Mouse (Mus musculus) intestine, postnatal 0 days (tissue): Measurements from ENCODE around the gene Nr1i3. TPM values are rescaled to one million over a fixed set of nuclear protein-coding genes. Genes with fewer than 3 reads are reported as not detected.

ENCODE experiments used
- ATAC-seq: fragments of 200-750 bp; cut with Nextera tagmentation; 2 replicates; pipeline ENCODE4 v1.8.0; 2017; ENCODE audit warnings: mild to moderate bottlenecking, moderate TSS enrichment, moderate library complexity
- H3K27ac ChIP-seq: fragments of 300-500 bp; sonication (generic); 2 replicates; pipeline ENCODE4 v1.5.1; 2014; ENCODE audit warnings: mild to moderate bottlenecking, low read depth, low read length, moderate library complexity
- H3K27me3 ChIP-seq: fragments of 300-500 bp; sonication (generic); replicated peaks from 2 replicates; pipeline ENCODE4 v1.6.1; 2014; ENCODE audit warnings: low read length, mixed read lengths; ENCODE audit not compliant: control insufficient read depth, insufficient read depth
- H3K36me3 ChIP-seq: fragments of 300-500 bp; sonication (generic); 2 replicates; pipeline ENCODE4 v1.6.1; 2014; ENCODE audit warnings: mild to moderate bottlenecking, moderate library complexity; ENCODE audit not compliant: control insufficient read depth, insufficient read depth
- H3K4me1 ChIP-seq: fragments of 300-500 bp; sonication (generic); replicated peaks from 2 replicates; pipeline ENCODE4 v1.6.1; 2014; ENCODE audit warnings: antibody characterized with exemption, low read length, mixed read lengths; ENCODE audit not compliant: control insufficient read depth, insufficient read depth
- H3K4me2 ChIP-seq: fragments of 300-500 bp; sonication (generic); replicated peaks from 2 replicates; pipeline ENCODE4 v1.6.1; 2014; ENCODE audit warnings: low read depth, mild to moderate bottlenecking, moderate library complexity
- H3K4me3 ChIP-seq: fragments of 300-500 bp; sonication (generic); 2 replicates; pipeline ENCODE4 v1.5.1; 2014; ENCODE audit warnings: low read depth, low read length
- H3K9ac ChIP-seq: fragments of 300-500 bp; sonication (generic); 2 replicates; pipeline ENCODE4 v1.6.1; 2014; ENCODE audit warnings: mild to moderate bottlenecking, low read depth, low read length
- H3K9me3 ChIP-seq: fragments of 300-500 bp; sonication (generic); 2 replicates; pipeline ENCODE4 v1.6.1; 2016; ENCODE audit warnings: mixed run types; ENCODE audit not compliant: control insufficient read depth
- CTCF ChIP-seq: sonication (generic); IDR thresholded peaks from 2 replicates; pipeline ENCODE4 v1.5.1; 2016; ENCODE audit warnings: low read depth, mild to moderate bottlenecking, control low read depth, antibody characterized with exemption, moderate library complexity
- WGBS: fragments of 180-500 bp; shearing (Covaris S2); extraction: QIAGEN DNeasy Blood & Tissue Kit; methylation state at CpG from one replicate; pipeline ENCODE4 v1.1.7; 2014; 5-methylcytosine and 5-hydroxymethylcytosine counted together
- polyA plus RNA-seq: library from polyadenylated mRNA; unstranded; fragments of >200 nt; fragmentation: Nextera tagmentation; extraction: Ambion mirVana; gene quantifications from 2 replicates; pipeline ENCODE4 v1.2.1, GENCODE M21; 2015

Nr1i3 gene
- polyA plus RNA-seq, 1 experiment from 2014 or later: 30.9 TPM

DNA sequence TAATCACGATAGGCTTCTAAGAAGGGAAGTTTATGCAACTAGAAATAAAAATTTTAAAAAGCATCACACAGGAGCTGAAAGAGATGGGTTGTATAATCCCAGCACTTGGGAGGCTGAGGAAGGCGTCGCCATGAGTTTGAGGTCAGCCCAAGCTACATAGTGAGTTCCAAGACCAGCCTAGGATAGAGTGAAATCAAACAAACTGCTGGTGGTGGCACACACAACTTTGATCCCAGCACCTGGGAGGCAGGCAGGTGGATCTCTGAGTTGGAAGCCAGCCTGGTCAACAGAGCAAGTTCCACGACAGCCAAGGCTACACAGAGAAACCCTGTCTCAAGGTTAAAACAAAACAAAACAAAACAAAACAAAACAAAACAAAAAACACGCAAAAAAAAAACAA, 18.6 kb downstream of the Nr1i3 start:
- H3K27me3 ChIP-seq: no peaks in the 10 kb centered on the region
- H3K4me1 ChIP-seq: no peaks in the 10 kb centered on the region
- H3K4me2 ChIP-seq: no peak overlapping the region
- no peak overlapping the region for H3K9ac ChIP-seq
- no peak overlapping the region for H3K4me3 ChIP-seq
- WGBS: 77% methylated on average over 5 of the region's 5 CpGs
- TF ChIP-seq CTCF: no peak
- ATAC-seq: no peak
- H3K9me3 ChIP-seq: no peaks in the 10 kb centered on the region
- H3K36me3 ChIP-seq: peaks cover 40% of the 10 kb centered on the region
- no peak overlapping the region for H3K27ac ChIP-seq

DNA sequence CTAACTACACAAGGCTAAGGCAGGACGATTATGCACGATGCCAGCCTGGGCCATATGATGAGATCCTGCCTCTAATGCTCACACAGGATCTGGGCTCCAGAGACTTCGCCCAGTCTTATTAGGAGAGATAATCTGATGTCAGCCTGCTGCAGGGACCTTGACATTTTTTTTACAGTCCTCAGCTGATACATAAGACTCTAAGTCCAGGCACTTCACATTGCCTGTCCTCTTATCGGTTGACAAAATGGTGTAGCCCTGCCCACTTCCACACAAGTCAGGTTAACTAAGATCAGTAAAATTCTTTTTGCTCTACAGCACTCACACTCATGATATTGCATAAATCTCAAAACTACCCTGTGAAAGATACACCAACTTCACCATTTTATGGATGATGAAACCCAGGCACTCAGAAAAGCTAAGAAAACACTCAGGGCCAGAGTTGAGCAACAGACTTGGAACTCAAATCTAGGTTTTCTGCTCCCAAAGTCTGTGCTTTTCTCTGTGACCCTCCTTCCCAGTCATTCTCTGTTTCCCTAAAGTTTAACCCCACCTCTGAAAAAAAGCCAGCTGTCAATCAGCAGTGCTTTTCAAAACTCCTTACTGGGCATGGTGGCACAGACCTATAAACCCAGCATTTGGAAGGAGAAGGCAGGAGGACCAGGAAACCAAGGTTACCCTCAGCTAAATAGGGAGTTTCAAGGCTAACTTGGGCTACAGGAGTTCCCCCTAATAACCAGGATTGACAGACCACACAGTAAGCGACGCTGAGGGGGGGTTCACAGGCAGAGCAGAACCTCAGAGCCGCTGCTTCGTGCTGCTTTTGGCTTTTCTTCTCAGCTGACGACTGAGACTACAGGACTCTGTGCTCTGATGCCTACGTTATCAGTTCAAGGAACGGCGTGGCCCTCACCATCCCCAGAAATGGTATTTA, 19.3 kb downstream of the Nr1i3 start:
- H3K4me1 ChIP-seq: no peaks in the 10 kb centered on the region
- H3K4me3 ChIP-seq: no peak overlapping the region; the same call in 1 of the 2 replicates
- H3K36me3 ChIP-seq: peaks cover 47% of the 10 kb centered on the region
- WGBS: 67% methylated on average over 12 of the region's 12 CpGs
- no peaks in the 10 kb centered on the region for H3K9me3 ChIP-seq
- H3K9ac ChIP-seq: no peak overlapping the region
- ATAC-seq: no peak
- no peak for TF ChIP-seq CTCF
- H3K27me3 ChIP-seq: no peaks in the 10 kb centered on the region
- H3K4me2 ChIP-seq: no peak overlapping the region
- 0 out of 2 replicates have a peak overlapping the region, but pooled peaks have one; percentile 23 for H3K27ac ChIP-seq

DNA sequence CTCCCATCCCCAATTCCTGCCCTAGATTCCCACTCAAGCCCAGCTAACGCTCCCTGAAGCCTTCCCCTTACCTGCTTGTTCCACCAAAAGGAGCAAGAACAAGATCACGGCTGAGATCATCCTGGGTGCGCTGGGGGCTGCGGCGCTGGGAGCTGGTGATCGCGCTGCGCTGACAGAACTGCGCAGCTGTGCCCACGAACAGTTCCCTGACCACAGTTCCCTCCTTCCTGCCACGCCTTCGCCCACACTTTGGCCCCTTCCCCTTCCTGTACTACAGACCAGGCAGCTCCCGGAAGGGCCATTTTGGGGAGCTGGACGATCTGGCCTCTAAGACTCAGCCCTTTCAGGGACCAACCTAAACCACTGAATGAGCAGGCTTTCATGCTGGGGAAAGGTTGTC, 20.4 kb downstream of the Nr1i3 start, which contains the start of gene Fcer1g:
Fcer1g (minus strand) TSS at position 240 of the 400 bp plus-strand sequence.
- Histone ChIP-seq H3K4me3 (no peak within 1 kb of the TSS; the same call in 1 of the 2 replicates), H3K4me1 (no peaks in the 10 kb centered on the region), H3K36me3 (peaks cover 57% of the 10 kb centered on the region), H3K4me2 (no peak within 1 kb of the TSS), H3K27ac (peak within 1 kb of the TSS; percentile 23; the same call in 1 of the 2 replicates), H3K9me3 (no peaks in the 10 kb centered on the region), H3K27me3 (no peaks in the 10 kb centered on the region), H3K9ac (no peak within 1 kb of the TSS)
- WGBS: 90% methylated on average over 14 of the region's 14 CpGs
- no peak for ATAC-seq
- no peak for TF ChIP-seq CTCF

DNA sequence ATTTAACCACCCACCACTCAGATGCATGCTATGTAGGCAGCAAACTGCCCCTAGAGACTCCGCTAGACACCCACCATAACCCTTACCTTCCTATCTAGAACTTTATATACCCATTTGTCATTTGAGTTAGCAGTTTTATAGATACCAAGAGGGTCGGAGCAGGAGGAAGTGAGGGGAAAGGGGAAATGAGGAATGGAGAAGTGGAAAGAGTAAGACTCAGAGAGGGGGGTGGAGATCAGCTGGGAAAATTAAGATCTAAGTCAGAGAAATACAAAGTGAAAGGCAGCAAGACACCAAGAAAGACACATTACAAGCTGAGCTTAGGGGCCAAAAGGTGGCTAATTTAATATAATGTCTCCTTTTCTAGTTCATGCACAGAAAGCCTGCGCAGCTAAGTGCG, 20.8 kb downstream of the Nr1i3 start:
- Histone ChIP-seq H3K9ac (no peak overlapping the region), H3K27ac (no peak overlapping the region), H3K27me3 (no peaks in the 10 kb centered on the region), H3K36me3 (peaks cover 62% of the 10 kb centered on the region), H3K4me3 (no peak overlapping the region), H3K4me1 (no peaks in the 10 kb centered on the region), H3K4me2 (no peak overlapping the region), H3K9me3 (no peaks in the 10 kb centered on the region)
- TF ChIP-seq CTCF: no peak
- WGBS: 85% methylated on average over 4 of the region's 4 CpGs
- no peak for ATAC-seq

DNA sequence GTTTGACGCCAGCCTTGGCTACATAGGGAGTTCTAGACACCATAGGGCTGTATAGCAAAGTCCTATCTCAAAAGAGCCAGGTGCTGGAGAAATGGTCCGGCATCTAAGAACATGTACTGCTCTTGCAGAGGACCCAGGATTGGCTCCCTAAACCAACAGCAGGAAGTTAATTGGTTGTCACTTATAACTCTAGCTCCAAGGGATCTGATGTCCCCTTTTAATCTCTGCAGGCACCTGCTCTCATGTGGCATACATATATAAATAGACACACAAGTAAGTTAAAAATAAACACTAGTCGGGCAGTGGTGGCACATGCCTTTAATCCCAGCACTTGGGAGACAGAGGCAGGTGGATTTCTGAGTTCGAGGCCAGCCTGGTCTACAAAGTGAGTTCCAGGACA, 22.0 kb downstream of the Nr1i3 start:
- no peak overlapping the region for H3K27ac ChIP-seq
- WGBS: 83% methylated on average over 4 of the region's 4 CpGs

DNA sequence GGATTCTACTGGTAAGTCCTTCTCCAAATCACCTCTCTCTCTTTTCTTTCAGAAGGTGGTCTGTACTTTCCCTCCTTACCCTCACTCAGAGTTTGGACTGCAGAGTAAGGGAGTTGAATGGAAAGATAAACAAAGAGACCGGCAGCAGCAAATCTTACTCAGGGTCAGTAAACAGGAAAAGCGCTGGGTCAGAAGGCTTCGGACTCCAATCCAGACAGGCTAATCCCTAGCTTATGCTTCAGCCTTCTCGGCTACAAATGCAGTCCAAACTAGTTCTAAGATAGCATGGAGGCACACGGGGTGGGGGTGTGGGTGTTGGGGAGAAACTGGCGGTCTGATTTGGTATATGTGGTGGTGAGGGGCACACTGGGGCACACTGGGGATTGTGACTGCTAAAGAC, 23.7 kb downstream of the Nr1i3 start:
- peaks cover 76% of the 10 kb centered on the region for H3K36me3 ChIP-seq
- H3K4me2 ChIP-seq: no peak overlapping the region
- ATAC-seq: no peak
- no peak overlapping the region for H3K9ac ChIP-seq
- no peaks in the 10 kb centered on the region for H3K9me3 ChIP-seq
- H3K27ac ChIP-seq: 0 out of 2 replicates have a peak overlapping the region, but pooled peaks have one; percentile 21
- no peak for TF ChIP-seq CTCF
- WGBS: 54% methylated on average over 6 of the region's 6 CpGs
- H3K4me1 ChIP-seq: no peaks in the 10 kb centered on the region
- H3K27me3 ChIP-seq: no peaks in the 10 kb centered on the region
- no peak overlapping the region for H3K4me3 ChIP-seq

More for the DNA sequence above, 22.0 kb downstream of the Nr1i3 start:
- Histone ChIP-seq H3K4me2 (no peak overlapping the region), H3K9ac (no peak overlapping the region), H3K27me3 (no peaks in the 10 kb centered on the region), H3K4me1 (no peaks in the 10 kb centered on the region), H3K36me3 (peaks cover 68% of the 10 kb centered on the region), H3K4me3 (no peak overlapping the region), H3K9me3 (no peaks in the 10 kb centered on the region)
- ATAC-seq: no peak
- TF ChIP-seq CTCF: no peak
